Mouse (Mus musculus) megakaryocyte, embryonic 14.5 days (primary cell): ENCODE data around the gene Qpct.

Experiments used
- FLI1 ChIP-seq: IDR thresholded peaks from 2 replicates; pipeline ENCODE4 v1.6.1; 2012; ENCODE audit warnings: low read length, inconsistent platforms, mixed read lengths
- GATA1 ChIP-seq: IDR thresholded peaks from 3 replicates; pipeline ENCODE4 v1.6.1; 2012; ENCODE audit warnings: mixed read lengths, low read length, inconsistent platforms, borderline replicate concordance

DNA sequence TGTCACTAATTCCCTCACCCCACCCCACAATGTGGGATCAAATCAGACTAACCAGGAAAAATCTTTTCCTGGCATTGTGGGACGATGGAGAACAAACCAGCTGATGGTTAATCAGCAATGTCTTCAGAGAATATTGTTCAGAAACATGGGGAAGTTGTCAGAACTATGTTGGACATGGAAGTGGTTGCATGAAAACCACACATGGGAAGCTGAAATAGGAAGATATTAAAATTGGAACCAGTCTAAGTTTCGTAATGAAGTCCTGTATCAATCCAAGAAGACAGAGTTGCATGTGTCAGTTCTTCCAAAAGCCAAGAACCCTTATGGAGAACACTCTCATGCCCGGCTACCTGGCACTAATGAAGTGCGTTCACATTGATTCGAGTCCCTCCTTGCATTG lies 20.1 kb upstream of the Qpct start:
- TF ChIP-seq FLI1 (no peak), GATA1 (no peak)
